Mouse (Mus musculus): ENCODE data around the gene Secisbp2.

The Secisbp2 gene

DNA sequence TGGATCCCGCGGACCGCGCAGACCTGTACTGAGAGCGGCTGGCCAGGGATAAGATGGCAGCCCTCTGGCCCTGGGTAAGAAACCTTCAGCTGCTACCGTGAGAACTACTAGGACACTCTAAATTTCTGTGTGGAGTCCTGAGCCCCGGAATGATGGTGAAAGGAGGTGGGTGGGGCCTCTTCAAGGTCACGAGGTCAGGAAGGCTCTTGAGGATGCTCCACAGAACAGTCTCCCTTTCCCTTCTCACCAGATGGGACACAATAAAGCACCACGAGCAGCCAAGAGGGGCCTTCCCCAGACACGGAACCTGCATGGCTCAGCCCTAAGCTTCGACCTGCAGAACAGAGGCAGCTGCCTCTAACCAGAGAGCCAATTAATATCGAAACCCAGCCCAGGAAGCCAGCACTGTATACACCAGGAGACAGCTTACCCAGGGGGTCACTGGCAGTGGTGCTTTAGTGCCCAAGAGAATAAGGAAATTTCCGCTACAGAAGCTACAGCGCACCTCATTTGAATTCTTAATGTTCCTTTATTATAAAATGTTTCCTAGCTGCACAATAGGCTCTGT lies 80.7 kb downstream of the Secisbp2 start:
- no peak for DNase-seq (ENCODE audit: low read depth)
